ENCODE assay signal across 16 mouse cellular contexts in genomic region chr9:15962886-15963285, GRCm38 (mm10).
DNase-seq lines count a peak whose midpoint lies in the region; ATAC-seq lines count a peak whose summit lies in the region.
"Had no signal": no experiment of that assay in that cellular context is flagged by ENCODE, and none has a peak within 500 bp of the region (broad histone marks: within the 10 kb centered on the region; RNA-seq: fewer than 3 reads in every experiment).

No protein-coding gene starts in this region.

- no peak for DNase-seq in frontal cortex, postnatal 25 days (ENCODE audit: low spot score in 2 of 2)
- DNase-seq in layer of hippocampus, adult 9-11 months = peak; percentile 22
- no peak for DNase-seq in layer of hippocampus, postnatal 25 days (ENCODE audit: extremely low spot score in 1 of 2, low spot score in 1 of 2)
- peak; percentile 15 to 52 for DNase-seq in left cerebral cortex, postnatal 14 days (ENCODE audit: low spot score in 2 of 2)
- no peak for DNase-seq in left cerebral cortex, adult 18-20 months (ENCODE audit: low spot score in 2 of 2)
- DNase-seq: adrenal gland, postnatal 10 days; B cell, adult 2 months; cerebellum, adult 11-12 months; cerebellum, adult 9-10 months; cerebellum, postnatal 25 days; gastrocnemius, postnatal 36 days; heart, adult 18-20 months had no signal

- intact Hi-C loops in left cerebral cortex, postnatal 14 days (cut with DNase I) = no loop called here

- peak; percentile 97 for ATAC-seq in frontal cortex, adult (ENCODE audit: low TSS enrichment)
- ATAC-seq in CD4-positive, CD25-positive, alpha-beta regulatory T cell, adult 4 months = no peak
- ATAC-seq: forebrain, embryonic 15.5 days; inflammation-experienced regulatory T-cells, adult 6 months had no signal

Comparison
In these comparisons a context has a peak if more than half of its experiments do, and no peak if none do; other contexts are left out.
1. DNase-seq: peak in layer of hippocampus, adult 9-11 months (single experiment) and left cerebral cortex, postnatal 14 days (2 of 2); none in frontal cortex, postnatal 25 days (0 of 2), layer of hippocampus, postnatal 25 days (0 of 2) and left cerebral cortex, adult 18-20 months (0 of 2).